Mouse (Mus musculus) heart, adult 10 weeks (tissue): ENCODE data around the gene Rab44. TPM values are rescaled to one million over a fixed set of nuclear protein-coding genes. Genes with fewer than 3 reads are reported as not detected.

Experiments
- polyA plus RNA-seq: library from polyadenylated mRNA; stranded (reverse); fragments of 350-450 nt; fragmentation: Illumina TruSeq; extraction: RNeasy Lipid Tissue Mini Kit (QIAGEN cat#74804); gene quantifications from one replicate; pipeline ENCODE4 v1.2.3, GENCODE M21; 2014; ENCODE audit warnings: low read depth, low replicate concordance

The Rab44 gene
- 0.10 TPM for polyA plus RNA-seq

GRCm38 (mm10) chr17:29113591-29114352, at the start of gene Rab44:
TSS of gene Rab44 (plus strand) at chr17:29114145.

GRCm38 (mm10) chr17:29090776-29091175, 23.2 kb upstream of the Rab44 start, which contains the start of gene Cdkn1a:
TSS of gene Cdkn1a (plus strand) at chr17:29090976.

Other genes starting within 250 kb of the Rab44 start
- gene 4930539E08Rik, start 198.8 kb upstream of the Rab44 start, polyA plus RNA-seq = not detected
- gene Pxt1, start 170.3 kb upstream of the Rab44 start, polyA plus RNA-seq = not detected
- 30.7 TPM for gene Kctd20, start 162.2 kb upstream of the Rab44 start, polyA plus RNA-seq
- gene Stk38, start 106.2 kb upstream of the Rab44 start, polyA plus RNA-seq = 39.2 TPM
- gene Srsf3, start 81.5 kb upstream of the Rab44 start, polyA plus RNA-seq = 140 TPM
- 54.1 TPM for gene Cdkn1a, start 23.2 kb upstream of the Rab44 start, polyA plus RNA-seq
- 5.8 TPM for gene Cpne5, start 124.0 kb downstream of the Rab44 start, polyA plus RNA-seq
- gene Ppil1, start 150.0 kb downstream of the Rab44 start, polyA plus RNA-seq = 41.0 TPM
- 295 TPM for gene BC004004, start 154.6 kb downstream of the Rab44 start, polyA plus RNA-seq
- gene Pi16, start 203.5 kb downstream of the Rab44 start, polyA plus RNA-seq = 59.2 TPM
- gene Mtch1, start 233.8 kb downstream of the Rab44 start, polyA plus RNA-seq = 193 TPM
- 2.9 TPM for gene Fgd2, start 246.8 kb downstream of the Rab44 start, polyA plus RNA-seq